Mouse (Mus musculus) kidney, postnatal 25 days (tissue): ENCODE results near the gene Gm6169.
"Not testable (repeated sequence)": the region's sequence is repeated elsewhere in the genome, so short reads cannot be mapped to it uniquely, and the experiment has no call there.

Source experiments
- DNase-seq, 2 experiments: peaks; one replicate each; pipeline ENCODE4 v3.0.0; 2021; ENCODE audit warnings: mixed read lengths in 2 of 2

The Gm6169 gene

GRCm38 (mm10) chr13:97099187-97099852 is at the start of gene Gm6169:
Gene Gm6169 (minus strand): TSS chr13:97099237.
- peak; percentile 53 to 70 for DNase-seq

DNA sequence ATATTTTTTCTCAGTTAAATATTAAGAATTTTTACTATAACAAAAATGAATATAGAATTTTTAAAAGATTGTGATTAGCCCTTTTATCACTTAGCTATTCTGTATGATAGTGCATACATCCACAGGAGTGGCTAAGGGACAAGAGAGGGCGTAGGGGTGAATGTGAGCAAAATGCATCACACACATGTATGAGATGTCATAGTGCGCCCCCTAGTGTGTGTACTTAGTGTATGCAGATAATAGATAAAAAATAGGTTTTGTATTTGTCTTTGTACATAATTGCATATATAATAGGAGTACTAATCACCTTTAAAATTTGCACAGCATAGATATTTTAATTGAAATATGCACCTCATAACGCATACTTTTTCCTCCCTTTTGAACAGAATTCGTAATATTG is 46.8 kb upstream of the Gm6169 start:
- peak in 1 of 2 experiments; percentile 53 for DNase-seq

DNA sequence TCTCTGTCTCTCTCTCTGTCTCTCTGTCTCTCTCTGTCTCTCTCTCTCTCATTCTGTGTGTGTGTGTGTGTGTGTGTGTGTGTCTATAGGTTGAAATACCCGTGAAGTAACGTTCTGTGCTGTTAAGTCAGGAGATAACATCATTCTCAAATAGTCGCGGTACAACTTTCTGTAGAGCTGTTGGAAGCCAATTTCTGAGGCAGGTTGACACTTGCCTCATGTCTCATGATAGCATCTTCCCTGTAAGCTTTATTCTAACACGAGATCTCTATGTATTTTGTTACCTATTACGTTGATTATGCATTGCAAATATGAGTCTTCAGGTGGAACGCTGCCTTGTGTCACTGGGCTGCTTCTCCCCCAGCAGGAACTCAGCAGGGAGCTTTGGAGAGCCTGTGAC is 43.3 kb upstream of the Gm6169 start:
- DNase-seq, result no peak

- DNase-seq, result not testable (repeated sequence)
Measured at GRCm38 (mm10) chr13:97138404-97138931, 39.4 kb upstream of the Gm6169 start.

DNA sequence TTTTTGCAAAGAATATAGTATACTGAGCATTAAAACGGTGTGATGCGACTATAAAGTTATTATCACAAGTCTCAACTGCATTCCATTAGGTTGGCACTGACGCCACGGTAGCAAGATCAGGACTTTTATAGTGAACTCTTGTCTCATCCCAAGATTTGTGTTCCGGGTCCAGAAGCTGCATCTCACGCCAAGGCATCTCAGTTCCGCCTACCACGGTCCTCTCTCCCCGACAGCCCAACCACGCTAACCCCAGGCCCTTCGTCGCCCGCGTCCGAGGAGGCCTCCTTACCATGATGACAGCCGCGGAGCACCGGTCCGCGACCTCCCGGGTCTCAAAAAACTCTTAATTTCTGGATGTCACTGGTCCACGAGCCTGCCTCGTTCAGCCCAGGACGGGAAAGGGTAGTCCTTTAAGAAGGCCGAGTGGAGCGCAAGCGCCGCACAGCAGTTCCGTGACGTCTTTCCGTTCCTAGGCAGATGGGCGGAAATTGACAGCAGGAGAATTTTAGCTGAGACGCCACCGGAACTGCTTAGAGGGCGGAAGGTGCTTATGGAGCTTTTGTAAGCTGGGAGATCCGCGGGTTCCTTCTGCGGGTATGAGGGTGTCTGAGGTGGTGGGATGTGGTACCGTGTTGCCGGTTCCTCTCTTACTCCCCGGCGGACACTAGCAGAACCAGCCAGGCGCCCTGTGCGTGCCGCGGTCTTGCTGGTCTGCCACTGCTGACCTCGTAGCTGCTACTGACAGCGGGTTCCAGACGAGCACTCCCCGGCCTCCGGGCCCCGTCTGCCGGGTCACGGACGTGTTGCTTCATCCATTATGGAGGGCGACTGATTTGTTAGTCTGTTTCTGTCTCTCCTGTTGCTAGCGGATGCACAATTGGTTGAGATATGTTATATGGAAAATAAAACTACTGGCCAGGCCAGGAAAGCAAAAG is 38.7 kb upstream of the Gm6169 start, which contains the start of the genes Gfm2 and Nsa2:
Gene Gfm2, plus strand, starts transcription at position 472 of the 935 bp plus-strand sequence.
Gene Nsa2, minus strand, starts transcription at position 472 of the 935 bp plus-strand sequence.
- DNase-seq, result peak; percentile 88 to 94

- not testable (repeated sequence) for DNase-seq
Measured at GRCm38 (mm10) chr13:97130413-97130812, 31.4 kb upstream of the Gm6169 start.

DNA sequence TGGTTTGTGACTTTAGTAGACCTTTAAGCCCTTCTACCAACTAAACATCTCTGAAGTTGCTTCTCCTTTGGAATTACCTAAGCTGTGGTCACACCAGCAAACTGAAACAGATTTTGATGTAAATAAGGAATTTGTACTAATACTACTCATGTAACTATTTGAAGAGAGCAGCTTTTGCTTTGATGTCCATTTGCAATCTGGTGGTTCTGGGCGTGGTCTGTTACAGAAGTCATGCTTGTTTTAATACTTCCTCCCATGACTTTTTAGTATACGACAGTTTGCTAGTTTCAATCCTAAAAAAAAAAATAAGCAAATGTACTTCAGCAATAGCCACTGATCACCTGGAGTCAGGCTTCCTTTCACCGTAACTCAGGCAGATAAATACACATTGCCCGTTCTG is 30.6 kb upstream of the Gm6169 start:
- not testable (repeated sequence) for DNase-seq

DNA sequence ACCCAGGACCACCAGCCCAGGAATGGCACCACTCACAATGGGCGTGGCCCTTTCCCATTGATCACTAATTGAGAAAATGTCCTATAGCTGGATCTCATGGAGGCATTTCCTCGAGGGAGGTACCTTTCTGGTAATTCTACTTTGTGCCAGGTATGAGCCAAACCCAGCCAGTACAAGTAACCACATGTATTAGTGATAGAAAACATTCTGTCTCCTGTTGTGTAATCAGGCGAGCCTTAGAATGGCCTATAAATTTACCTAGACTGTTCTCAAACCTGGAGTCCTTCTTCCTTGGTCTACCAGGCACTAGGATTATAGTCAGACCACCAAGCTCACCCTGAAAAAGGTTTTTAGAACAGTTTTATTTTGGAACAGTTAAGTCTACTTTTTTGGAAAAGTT is 22.3 kb upstream of the Gm6169 start:
- no peak for DNase-seq

DNA sequence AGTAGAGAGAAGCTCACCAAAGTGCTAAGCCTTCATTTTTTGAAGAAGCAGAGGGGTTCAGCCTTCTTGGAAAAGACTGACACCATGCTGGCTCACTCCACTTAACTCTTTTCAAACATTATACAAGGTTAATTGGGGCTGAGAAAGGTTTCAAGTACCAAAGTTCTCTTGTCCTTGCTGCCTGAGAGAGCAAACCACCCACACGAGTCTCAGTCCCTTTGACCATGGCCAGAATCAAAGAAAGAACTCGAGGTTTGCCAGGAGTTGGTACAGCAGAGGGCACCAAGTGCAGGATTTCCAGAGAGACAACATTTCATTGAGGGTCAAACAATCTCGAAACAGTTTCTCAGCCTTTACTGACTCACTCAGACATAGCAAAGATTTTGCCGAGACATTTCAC is 10.0 kb upstream of the Gm6169 start:
- DNase-seq, result peak; percentile 12 to 40

GRCm38 (mm10) chr13:97107721-97108120 is 8.7 kb upstream of the Gm6169 start:
- DNase-seq, result not testable (repeated sequence)

- no peak for DNase-seq
Measured at GRCm38 (mm10) chr13:97104996-97105395, 6.0 kb upstream of the Gm6169 start.

DNA sequence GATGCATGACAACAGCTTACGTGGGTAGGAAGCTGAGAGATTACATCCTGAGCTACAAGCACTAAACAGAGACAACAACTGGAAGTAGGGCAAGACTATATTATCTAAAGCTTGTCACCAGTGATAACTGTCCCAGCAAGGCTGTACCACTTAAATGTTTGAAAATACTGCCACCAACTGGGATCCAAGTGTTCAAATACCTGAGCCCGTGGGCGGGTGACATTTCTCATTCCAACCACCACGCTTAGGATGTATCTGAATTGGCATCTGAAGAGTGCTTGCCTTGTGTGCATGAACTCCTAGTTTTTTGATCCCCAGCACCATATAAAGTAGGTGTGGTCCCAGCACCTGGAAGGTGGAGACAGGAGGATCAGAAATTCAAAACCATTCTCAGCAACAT is 3.3 kb downstream of the Gm6169 start:
- DNase-seq, result no peak

DNA sequence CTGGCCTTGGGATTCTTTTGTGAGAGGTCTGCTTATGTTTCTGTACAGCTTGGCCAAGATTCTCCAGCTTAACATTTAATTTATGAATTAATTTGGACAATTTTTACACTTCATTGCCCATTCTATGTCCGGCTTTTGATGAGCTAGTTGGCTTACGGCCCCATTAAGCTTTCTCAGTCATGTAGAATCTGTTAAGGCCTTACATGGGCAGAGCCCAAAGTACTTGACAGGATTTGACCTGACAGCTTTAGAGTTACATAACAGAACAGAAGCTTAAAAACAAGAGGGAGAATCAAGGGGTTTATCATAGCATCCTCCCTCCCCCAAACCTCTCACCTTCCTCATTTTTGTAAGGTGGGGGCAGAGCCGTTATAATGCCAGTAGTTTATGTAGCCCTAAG is 10.9 kb downstream of the Gm6169 start:
- no peak for DNase-seq

- no peak for DNase-seq
Measured at GRCm38 (mm10) chr13:97087421-97087820, 11.6 kb downstream of the Gm6169 start.

DNA sequence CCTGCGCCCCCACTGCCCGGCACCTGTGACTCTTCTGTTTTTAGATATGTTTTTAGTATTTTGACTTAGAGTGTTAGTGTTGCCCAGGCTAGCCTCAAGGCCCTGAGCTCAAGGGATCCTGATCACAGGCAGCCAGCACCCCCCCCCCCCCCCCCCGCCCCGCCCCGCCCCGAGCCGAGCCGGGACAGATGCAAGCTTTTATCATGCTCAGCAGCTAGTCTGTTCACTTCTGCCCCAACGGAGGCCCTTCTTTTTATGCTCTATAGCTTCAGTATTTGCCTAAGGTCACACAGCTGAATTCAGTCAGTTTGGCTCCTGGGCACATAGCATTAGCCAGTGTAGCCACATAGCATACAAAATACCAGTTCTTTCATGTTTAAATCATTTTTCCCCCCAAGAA is 12.7 kb downstream of the Gm6169 start:
- no peak for DNase-seq

GRCm38 (mm10) chr13:97082432-97082831 is 16.6 kb downstream of the Gm6169 start:
- DNase-seq, result no peak

DNA sequence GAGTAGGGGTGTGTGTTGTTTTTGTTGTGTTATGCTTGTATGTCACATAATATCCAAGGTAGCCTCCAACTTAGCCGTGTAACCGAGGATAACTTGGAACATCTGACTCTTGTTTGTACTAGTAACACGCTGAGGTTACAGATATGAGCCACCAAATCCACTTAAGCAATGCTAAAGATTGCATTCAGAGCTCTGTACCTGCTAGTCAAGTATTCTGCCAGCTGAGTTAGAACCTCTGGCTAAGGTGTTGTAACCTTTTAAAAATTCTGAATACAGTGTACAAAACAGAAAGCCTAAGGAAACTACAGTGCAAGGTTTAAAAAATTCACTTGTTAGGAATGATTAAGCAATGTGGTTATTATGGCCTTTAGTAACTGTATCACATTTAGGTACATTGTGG is 18.4 kb downstream of the Gm6169 start:
- DNase-seq, result no peak

GRCm38 (mm10) chr13:97080201-97080600 is 18.8 kb downstream of the Gm6169 start:
- DNase-seq, result no peak

DNA sequence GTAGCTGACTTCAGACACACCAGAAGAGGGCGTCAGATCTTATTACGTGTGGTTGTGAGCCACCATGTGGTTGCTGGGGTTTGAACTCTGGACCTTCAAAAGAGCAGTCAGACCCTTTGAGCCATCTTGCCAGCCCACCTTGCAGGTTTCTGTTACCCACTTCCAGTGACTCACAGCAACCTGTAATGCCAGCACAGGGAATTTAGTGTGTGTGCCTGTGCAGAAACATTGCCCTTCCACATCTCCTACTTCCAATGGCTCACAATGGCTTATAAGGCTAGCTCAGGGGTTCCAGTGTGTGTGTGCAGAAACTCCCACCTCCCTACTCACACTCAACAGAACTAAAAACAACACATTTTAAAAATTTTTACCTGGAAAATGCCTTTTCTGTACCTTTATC is 21.5 kb downstream of the Gm6169 start:
- no peak for DNase-seq

DNA sequence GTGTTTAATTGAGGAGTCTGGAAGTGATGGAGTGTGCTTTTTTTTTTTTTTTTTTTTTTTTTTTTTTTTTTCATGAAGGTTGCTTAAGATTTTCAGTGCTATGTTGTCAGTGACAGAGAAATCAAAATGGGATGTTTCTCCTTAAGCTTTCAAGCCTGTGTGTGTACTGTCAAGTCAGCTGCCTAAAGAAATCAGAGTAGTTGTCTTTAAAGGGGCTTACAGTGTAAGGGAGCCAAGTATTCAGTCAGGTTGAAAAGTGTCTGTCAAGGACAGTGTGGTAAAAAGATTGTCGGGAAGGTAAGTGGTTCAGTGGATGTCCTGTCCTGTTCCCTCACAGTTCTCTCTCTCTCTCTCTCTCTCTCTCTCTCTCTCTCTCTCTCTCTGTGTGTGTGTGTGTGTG is 25.5 kb downstream of the Gm6169 start:
- DNase-seq, result no peak

GRCm38 (mm10) chr13:97071626-97072241 is 27.3 kb downstream of the Gm6169 start:
- DNase-seq, result no peak

DNA sequence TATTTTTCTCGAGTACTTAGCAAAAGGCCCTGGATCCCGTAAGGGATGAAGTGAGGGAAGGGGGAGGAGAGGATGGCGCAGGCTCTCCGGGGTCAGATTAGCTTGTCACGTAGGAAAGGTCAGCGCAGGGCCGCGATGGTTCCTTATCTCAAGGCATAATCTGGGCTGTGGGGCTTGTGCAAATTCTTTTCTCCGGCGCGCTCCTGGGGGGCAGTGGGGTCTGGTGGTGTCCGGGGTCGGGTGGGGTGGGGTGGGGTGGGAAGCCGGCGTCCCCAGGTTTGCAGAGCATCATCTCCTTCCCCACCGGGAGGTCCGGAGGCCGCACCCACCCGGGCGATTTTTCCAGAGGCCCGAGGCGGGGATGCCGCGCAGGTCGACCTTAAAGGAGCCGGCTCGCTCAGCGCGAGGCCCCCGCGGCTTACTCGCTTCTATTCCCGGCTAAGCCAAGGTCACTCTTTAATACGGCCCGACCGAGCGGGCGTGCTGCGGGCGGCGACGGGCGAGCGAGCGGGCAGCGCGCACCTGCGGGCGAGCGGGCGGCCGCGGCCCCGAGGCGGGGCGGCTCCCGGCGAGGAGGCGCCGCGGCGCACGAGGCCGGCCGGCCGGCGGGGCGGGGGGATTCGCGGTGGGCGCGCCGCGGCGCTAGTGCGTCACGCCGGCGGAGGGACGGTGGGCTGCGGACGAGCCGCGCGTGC is 28.0 kb downstream of the Gm6169 start:
- peak; percentile 8 to 37 for DNase-seq
